ENCODE assay signal across 8 mouse cellular contexts in the genomic region with DNA sequence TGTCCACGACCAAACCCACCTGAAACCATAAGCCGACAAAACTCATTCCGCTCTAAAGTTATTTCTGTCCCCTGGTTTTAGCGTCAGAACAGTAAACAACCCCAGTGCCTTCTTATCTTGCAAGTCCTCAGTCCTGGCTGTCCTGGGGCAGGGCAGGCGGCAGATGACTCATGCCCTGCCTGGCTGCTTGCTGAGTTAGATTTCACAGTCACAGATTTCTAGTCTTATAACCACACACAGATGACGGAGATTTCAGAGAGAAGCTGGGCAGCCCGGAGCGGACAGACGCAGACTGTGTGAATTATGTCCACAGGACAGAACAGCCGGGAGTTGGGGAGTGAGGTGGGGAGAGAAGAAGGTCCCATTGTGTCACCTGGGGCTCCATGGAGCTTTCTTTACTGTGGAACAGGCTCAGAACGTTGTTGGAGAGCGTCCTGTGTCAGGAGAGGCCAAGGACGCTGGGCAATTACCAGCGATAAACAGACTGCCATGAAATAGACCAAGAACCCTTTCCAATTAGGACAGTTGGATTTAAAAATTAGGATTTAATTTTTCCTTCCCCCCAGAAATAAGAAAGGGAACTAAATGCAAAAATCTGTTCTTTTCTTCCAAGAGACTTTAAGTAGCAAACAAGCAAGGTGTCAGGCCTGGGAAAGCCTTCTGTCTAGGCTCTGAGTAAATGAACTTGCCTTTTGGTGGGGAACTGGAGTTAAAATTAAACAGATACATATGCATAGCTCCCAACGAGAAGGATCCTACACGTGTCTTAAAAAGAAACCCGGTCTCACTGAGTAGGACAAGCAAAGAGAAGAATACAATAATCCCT.
DNase-seq lines count a peak whose midpoint lies in the region; ATAC-seq and TF ChIP-seq lines count a peak whose summit lies in the region.

No protein-coding gene starts in this region.

- no peak overlapping the region for H3K4me3 ChIP-seq in liver, embryonic 12.5 days
- no peak overlapping the region for H3K4me3 ChIP-seq in cortical plate, adult 2 months (ENCODE audit: insufficient read depth, low read length)
- H3K4me3 ChIP-seq in heart, embryonic 14.5 days (ENCODE audit: control insufficient read depth in 1 of 2, insufficient read depth in 1 of 2, low read depth in 1 of 2, low read length in 2 of 2) = no peak overlapping the region
- no peak overlapping the region for H3K4me3 ChIP-seq in stomach, embryonic 14.5 days (ENCODE audit: low read depth, low read length)
- no peak overlapping the region for H3K4me3 ChIP-seq in hindbrain, postnatal 0 days (ENCODE audit: low read length)
- no peak overlapping the region for H3K4me3 ChIP-seq in kidney, embryonic 15.5 days (replicated peaks)

- no peaks in the 10 kb centered on the region for H3K9me3 ChIP-seq in liver, embryonic 12.5 days (replicated peaks)
- no peaks in the 10 kb centered on the region for H3K9me3 ChIP-seq in heart, embryonic 14.5 days (ENCODE audit: control insufficient read depth, low read length)
- H3K9me3 ChIP-seq in stomach, embryonic 14.5 days (ENCODE audit: control insufficient read depth, low read depth, low read length) = no peaks in the 10 kb centered on the region
- H3K9me3 ChIP-seq in hindbrain, postnatal 0 days (ENCODE audit: low read length) = no peaks in the 10 kb centered on the region
- H3K9me3 ChIP-seq in kidney, embryonic 15.5 days (replicated peaks) = no peaks in the 10 kb centered on the region

- H3K27me3 ChIP-seq in liver, embryonic 12.5 days (replicated peaks) = no peaks in the 10 kb centered on the region
- H3K27me3 ChIP-seq in heart, embryonic 14.5 days (ENCODE audit: control insufficient read depth, insufficient read depth, low read length) = no peaks in the 10 kb centered on the region
- H3K27me3 ChIP-seq in stomach, embryonic 14.5 days (ENCODE audit: control insufficient read depth, insufficient read depth, low read length) = no peaks in the 10 kb centered on the region
- no peaks in the 10 kb centered on the region for H3K27me3 ChIP-seq in hindbrain, postnatal 0 days (ENCODE audit: insufficient read depth, low read length)
- H3K27me3 ChIP-seq in kidney, embryonic 15.5 days = no peaks in the 10 kb centered on the region

- peaks cover 8% of the 10 kb centered on the region; the same call in 1 of the 2 replicates for H3K4me1 ChIP-seq in liver, embryonic 12.5 days
- peaks cover 4% of the 10 kb centered on the region; the same call in 1 of the 2 replicates for H3K4me1 ChIP-seq in cortical plate, adult 2 months (ENCODE audit: control insufficient read depth, insufficient read depth, low read length)
- H3K4me1 ChIP-seq in heart, embryonic 14.5 days (ENCODE audit: control insufficient read depth in 2 of 2, insufficient read depth in 2 of 2, low read length in 2 of 2) = peaks cover 9 to 17% of the 10 kb centered on the region in 2 experiments
- H3K4me1 ChIP-seq in stomach, embryonic 14.5 days (ENCODE audit: control insufficient read depth, insufficient read depth, low read length) = 0 out of 2 replicates have a peak, but pooled peaks cover 5% of the 10 kb centered on the region
- H3K4me1 ChIP-seq in hindbrain, postnatal 0 days (ENCODE audit: insufficient read depth, low read length) = no peaks in the 10 kb centered on the region
- H3K4me1 ChIP-seq in kidney, embryonic 15.5 days = 0 out of 2 replicates have a peak, but pooled peaks cover 9% of the 10 kb centered on the region

- no peaks in the 10 kb centered on the region for H3K36me3 ChIP-seq in liver, embryonic 12.5 days
- no peaks in the 10 kb centered on the region for H3K36me3 ChIP-seq in heart, embryonic 14.5 days (ENCODE audit: control insufficient read depth, insufficient read depth, low read length)
- no peaks in the 10 kb centered on the region for H3K36me3 ChIP-seq in stomach, embryonic 14.5 days (ENCODE audit: control insufficient read depth, insufficient read depth, low read length)
- no peaks in the 10 kb centered on the region for H3K36me3 ChIP-seq in hindbrain, postnatal 0 days (ENCODE audit: insufficient read depth, low read length)
- no peaks in the 10 kb centered on the region for H3K36me3 ChIP-seq in kidney, embryonic 15.5 days

- no peak overlapping the region for H3K4me2 ChIP-seq in liver, embryonic 12.5 days
- peak overlapping the region; percentile 53 for H3K4me2 ChIP-seq in heart, embryonic 14.5 days (ENCODE audit: low read length)
- no peak overlapping the region; the same call in 1 of the 2 replicates for H3K4me2 ChIP-seq in stomach, embryonic 14.5 days (replicated peaks; ENCODE audit: low read depth, low read length)
- no peak overlapping the region for H3K4me2 ChIP-seq in hindbrain, postnatal 0 days (ENCODE audit: low read depth, low read length)
- no peak overlapping the region for H3K4me2 ChIP-seq in kidney, embryonic 15.5 days

- 31% methylated on average over 17 of the region's 17 CpGs for WGBS in liver, embryonic 12.5 days (ENCODE audit: insufficient replicate concordance)
- 15% methylated on average over 17 of the region's 17 CpGs for WGBS in heart, embryonic 14.5 days
- WGBS in stomach, embryonic 14.5 days = 56% methylated on average over 17 of the region's 17 CpGs
- WGBS in hindbrain, postnatal 0 days = 65% methylated on average over 17 of the region's 17 CpGs
- WGBS in kidney, embryonic 15.5 days = 61% methylated on average over 17 of the region's 17 CpGs

- no peak overlapping the region for H3K9ac ChIP-seq in liver, embryonic 12.5 days
- peak overlapping the region; percentile 51; the same call in 1 of the 2 replicates for H3K9ac ChIP-seq in heart, embryonic 14.5 days (ENCODE audit: low read length)
- H3K9ac ChIP-seq in stomach, embryonic 14.5 days (replicated peaks; ENCODE audit: low read depth, low read length) = no peak overlapping the region
- no peak overlapping the region for H3K9ac ChIP-seq in hindbrain, postnatal 0 days (replicated peaks; ENCODE audit: low read length)
- no peak overlapping the region for H3K9ac ChIP-seq in kidney, embryonic 15.5 days

- no peak overlapping the region for H3K27ac ChIP-seq in liver, embryonic 12.5 days
- peak overlapping the region; percentile 32; the same call in 1 of the 2 replicates for H3K27ac ChIP-seq in cortical plate, adult 2 months (ENCODE audit: insufficient read depth, low read length)
- H3K27ac ChIP-seq in heart, embryonic 14.5 days (replicated peaks in 1 of 2; ENCODE audit: control insufficient read depth in 1 of 2, insufficient read depth in 1 of 2, low read depth in 2 of 2, low read length in 2 of 2) = peak overlapping the region; percentile 44 to 61
- H3K27ac ChIP-seq in stomach, embryonic 14.5 days (ENCODE audit: low read length) = no peak overlapping the region
- no peak overlapping the region for H3K27ac ChIP-seq in hindbrain, postnatal 0 days
- H3K27ac ChIP-seq in kidney, embryonic 15.5 days = no peak overlapping the region

- TF ChIP-seq CTCF in cortical plate, adult 2 months (IDR thresholded peaks at IDR 0.05; ENCODE audit: extremely low read depth, insufficient read depth, low read length) = no peak
- TF ChIP-seq CTCF in hindbrain, postnatal 0 days (IDR thresholded peaks at IDR 0.05; ENCODE audit: low read depth) = no peak

- TF ChIP-seq POLR2A in cortical plate, adult 2 months (IDR thresholded peaks at IDR 0.05; ENCODE audit: extremely low read depth, insufficient read depth, low read length) = no peak

- no peak for ATAC-seq in liver, embryonic 12.5 days
- peak; percentile 61; the same call in 1 of the 2 replicates for ATAC-seq in heart, embryonic 14.5 days (ENCODE audit: insufficient number of reproducible peaks, insufficient read depth, low FRiP score, low read depth)
- ATAC-seq in stomach, embryonic 14.5 days (ENCODE audit: insufficient number of reproducible peaks, insufficient read depth, low FRiP score, low read depth) = 0 out of 2 replicates have a peak, but pooled peaks have one; percentile 49
- ATAC-seq in hindbrain, postnatal 0 days = no peak
- no peak for ATAC-seq in kidney, embryonic 15.5 days (replicated peaks; ENCODE audit: low FRiP score)

- peak; percentile 14 for DNase-seq in liver
- no peak for DNase-seq in hindbrain, postnatal 0 days (ENCODE audit: low spot score)
- no peak for DNase-seq in layer of hippocampus, postnatal 36 days

Comparison
In these comparisons a context has a peak if more than half of its experiments do, and no peak if none do; other contexts are left out.
1. ATAC-seq: peak in heart, embryonic 14.5 days (single experiment) and stomach, embryonic 14.5 days (single experiment); none in liver, embryonic 12.5 days (single experiment), hindbrain, postnatal 0 days (single experiment) and kidney, embryonic 15.5 days (single experiment).
2. H3K27ac ChIP-seq: peak in cortical plate, adult 2 months (single experiment) and heart, embryonic 14.5 days (2 of 2); none in liver, embryonic 12.5 days (single experiment), stomach, embryonic 14.5 days (single experiment), hindbrain, postnatal 0 days (single experiment) and kidney, embryonic 15.5 days (single experiment).